Mouse (Mus musculus) intestine, embryonic 16.5 days (tissue): Measurements from ENCODE around the gene Rfc4. TPM values are rescaled to one million over a fixed set of nuclear protein-coding genes. Genes with fewer than 3 reads are reported as not detected.
"Not testable (repeated sequence)": the region's sequence is repeated elsewhere in the genome, so short reads cannot be mapped to it uniquely, and the experiment has no call there.

Experiments
- ATAC-seq: fragments of 200-750 bp; cut with Nextera tagmentation; 2 replicates; pipeline ENCODE4 v1.8.0; 2017; ENCODE audit warnings: moderate TSS enrichment, moderate library complexity
- H3K27ac ChIP-seq: fragments of 300-500 bp; sonication (generic); 2 replicates; pipeline ENCODE4 v1.5.1; 2014; ENCODE audit warnings: mild to moderate bottlenecking, low read length
- H3K27me3 ChIP-seq: fragments of 300-500 bp; sonication (generic); replicated peaks from 2 replicates; pipeline ENCODE4 v1.6.1; 2014; ENCODE audit warnings: low read length, control low read depth, mixed read lengths; ENCODE audit not compliant: control insufficient read depth, insufficient read depth
- H3K36me3 ChIP-seq: fragments of 300-500 bp; sonication (generic); 2 replicates; pipeline ENCODE4 v1.6.1; 2014; ENCODE audit warnings: low read length, control low read depth; ENCODE audit not compliant: control insufficient read depth, insufficient read depth
- H3K4me1 ChIP-seq: fragments of 300-500 bp; sonication (generic); 2 replicates; pipeline ENCODE4 v1.6.1; 2014; ENCODE audit warnings: low read length, control low read depth, mixed read lengths; ENCODE audit not compliant: control insufficient read depth, insufficient read depth
- H3K4me2 ChIP-seq: fragments of 300-500 bp; sonication (generic); 2 replicates; pipeline ENCODE4 v1.6.1; 2014; ENCODE audit warnings: low read depth, low read length, control low read depth
- H3K4me3 ChIP-seq: fragments of 300-500 bp; sonication (generic); 2 replicates; pipeline ENCODE4 v1.5.1; 2014; ENCODE audit warnings: mild to moderate bottlenecking, low read length
- H3K9ac ChIP-seq: fragments of 300-500 bp; sonication (generic); 2 replicates; pipeline ENCODE4 v1.6.1; 2014; ENCODE audit warnings: low read depth, low read length
- H3K9me3 ChIP-seq: fragments of 300-500 bp; sonication (generic); 2 replicates; pipeline ENCODE4 v1.6.1; 2016; ENCODE audit warnings: low read length, control low read depth; ENCODE audit not compliant: control insufficient read depth
- WGBS: fragments of 180-500 bp; shearing (Covaris S2); extraction: QIAGEN DNeasy Blood & Tissue Kit; methylation state at CpG from one replicate; pipeline ENCODE4 v1.1.7; 2014; 5-methylcytosine and 5-hydroxymethylcytosine counted together
- microRNA-seq: library from miRNA; unstranded; fragments of <30 nt; microRNA quantifications from one replicate; pipeline ENCODE4, GENCODE M21; 2016
- polyA plus RNA-seq: library from polyadenylated mRNA; unstranded; fragments of >200 nt; fragmentation: Nextera tagmentation; extraction: Ambion mirVana; gene quantifications from 2 replicates; pipeline ENCODE4 v1.2.1, GENCODE M21; 2015

Gene Rfc4
- polyA plus RNA-seq, 1 experiment from 2014 or later = 107 TPM

- not testable (repeated sequence) for H3K4me2 ChIP-seq, H3K9me3 ChIP-seq, H3K4me3 ChIP-seq, H3K27ac ChIP-seq, H3K27me3 ChIP-seq, ATAC-seq, H3K4me1 ChIP-seq, H3K36me3 ChIP-seq, H3K9ac ChIP-seq
- 54% methylated on average over 4 of the region's 4 CpGs for WGBS
Observed at GRCm38 (mm10) chr16:23087712-23088111, 39.8 kb downstream of the Rfc4 start.

- H3K27ac ChIP-seq, H3K27me3 ChIP-seq, H3K9me3 ChIP-seq, H3K4me2 ChIP-seq, H3K9ac ChIP-seq, H3K4me3 ChIP-seq, H3K4me1 ChIP-seq, H3K36me3 ChIP-seq, ATAC-seq: not testable (repeated sequence)
- 74% methylated on average over 8 of the region's 8 CpGs for WGBS
Observed at GRCm38 (mm10) chr16:23087159-23087558, 40.4 kb downstream of the Rfc4 start.

- H3K4me1 ChIP-seq, H3K4me3 ChIP-seq, H3K27ac ChIP-seq, ATAC-seq, H3K36me3 ChIP-seq, H3K27me3 ChIP-seq, H3K9me3 ChIP-seq, H3K4me2 ChIP-seq, H3K9ac ChIP-seq: not testable (repeated sequence)
- 85% methylated on average over 6 of the region's 6 CpGs for WGBS
Observed at GRCm38 (mm10) chr16:23077516-23077915, 50.0 kb downstream of the Rfc4 start.

Small RNA genes lying within 50 kb of the gene (microRNA-seq; reads per million reads assigned to microRNA genes)
- 1.6 reads per million for gene Gm49346

Other genes with a start within 250 kb of the Rfc4 start
- 24.4 and 59.9 TPM in 2 replicates for gene Ahsg, start 236.5 kb downstream of the Rfc4 start, polyA plus RNA-seq
- gene Fetub, start 209.4 kb downstream of the Rfc4 start, polyA plus RNA-seq = 0.49 TPM in 1 of 2 replicates, not detected in the other
- gene Hrg, start 176.7 kb downstream of the Rfc4 start, polyA plus RNA-seq = 0.07 TPM in 1 of 2 replicates, not detected in the other
- gene Kng2, start 98.3 kb downstream of the Rfc4 start, polyA plus RNA-seq = 0.66 and 0.76 TPM in 2 replicates
- gene Kng1, start 69.9 kb downstream of the Rfc4 start, polyA plus RNA-seq = 5.4 and 15.1 TPM in 2 replicates
- 193 TPM in 2 replicates for gene Eif4a2, start 20.3 kb downstream of the Rfc4 start, polyA plus RNA-seq
- not detected in 2 replicates for gene Adipoq, start 18.8 kb upstream of the Rfc4 start, polyA plus RNA-seq
- 14.3 and 15.1 TPM in 2 replicates for gene St6gal1, start 97.0 kb upstream of the Rfc4 start, polyA plus RNA-seq